Mouse (Mus musculus): ENCODE results near the gene Anapc1. TPM values are rescaled to one million over a fixed set of nuclear protein-coding genes. Genes with fewer than 3 reads are reported as not detected.
"Not testable (repeated sequence)": the region's sequence is repeated elsewhere in the genome, so short reads cannot be mapped to it uniquely, and the experiment has no call there.

The Anapc1 gene
- polyA plus RNA-seq, 1 experiment = 40.3 TPM

- DNase-seq (ENCODE audit: low spot score) = no peak
Measured at GRCm38 (mm10) chr2:128697047-128697446, 9.9 kb upstream of the Anapc1 start.

- DNase-seq (ENCODE audit: low spot score) = no peak
Measured at GRCm38 (mm10) chr2:128696426-128696825, 9.2 kb upstream of the Anapc1 start.

- DNase-seq (ENCODE audit: low spot score) = no peak
Measured at GRCm38 (mm10) chr2:128694548-128694947, 7.4 kb upstream of the Anapc1 start.

- not testable (repeated sequence) for DNase-seq (ENCODE audit: low spot score)
Measured at GRCm38 (mm10) chr2:128693828-128694227, 6.6 kb upstream of the Anapc1 start.

GRCm38 (mm10) chr2:128693236-128693635, 6.0 kb upstream of the Anapc1 start:
- no peak for DNase-seq (ENCODE audit: low spot score)

- no peak for DNase-seq (ENCODE audit: low spot score)
Measured at GRCm38 (mm10) chr2:128692771-128693170, 5.6 kb upstream of the Anapc1 start.

GRCm38 (mm10) chr2:128692336-128692735, 5.1 kb upstream of the Anapc1 start:
- no peak for DNase-seq (ENCODE audit: low spot score)

- DNase-seq (ENCODE audit: low spot score) = no peak
Measured at GRCm38 (mm10) chr2:128687558-128688120, 448 bp upstream of the Anapc1 start.

- no peak for DNase-seq (ENCODE audit: low spot score)
Measured at GRCm38 (mm10) chr2:128680661-128681060, 6.5 kb downstream of the Anapc1 start.

- DNase-seq (ENCODE audit: low spot score) = no peak
Measured at GRCm38 (mm10) chr2:128620578-128620977, 66.6 kb downstream of the Anapc1 start.

GRCm38 (mm10) chr2:128615366-128615765, 71.8 kb downstream of the Anapc1 start:
- no peak for DNase-seq (ENCODE audit: low spot score)

- DNase-seq (ENCODE audit: low spot score) = no peak
Measured at GRCm38 (mm10) chr2:128613365-128613764, 73.8 kb downstream of the Anapc1 start.

- DNase-seq (ENCODE audit: low spot score) = no peak
Measured at GRCm38 (mm10) chr2:128612275-128612674, 74.9 kb downstream of the Anapc1 start.

- no peak for DNase-seq (ENCODE audit: low spot score)
Measured at GRCm38 (mm10) chr2:128611178-128611577, 76.0 kb downstream of the Anapc1 start.

- DNase-seq (ENCODE audit: low spot score) = no peak
Measured at GRCm38 (mm10) chr2:128609286-128609685, 77.9 kb downstream of the Anapc1 start.

GRCm38 (mm10) chr2:128601534-128601933, 85.7 kb downstream of the Anapc1 start:
- DNase-seq (ENCODE audit: low spot score) = no peak

GRCm38 (mm10) chr2:128592301-128592700, 94.9 kb downstream of the Anapc1 start:
- no peak for DNase-seq (ENCODE audit: low spot score)

- DNase-seq (ENCODE audit: low spot score) = no peak
Measured at GRCm38 (mm10) chr2:128590909-128591308, 96.3 kb downstream of the Anapc1 start, which contains the start of gene Spdye4c. Gene Spdye4c, plus strand, starts transcription at chr2:128591209.

- no peak for DNase-seq (ENCODE audit: low spot score)
Measured at GRCm38 (mm10) chr2:128582881-128583280, 104.3 kb downstream of the Anapc1 start.

GRCm38 (mm10) chr2:128572726-128573624, 114.2 kb downstream of the Anapc1 start:
- DNase-seq (ENCODE audit: low spot score) = peak; percentile 37

GRCm38 (mm10) chr2:128571001-128571400, 116.2 kb downstream of the Anapc1 start:
- DNase-seq (ENCODE audit: low spot score) = no peak

- no peak for DNase-seq (ENCODE audit: low spot score)
Measured at GRCm38 (mm10) chr2:128568490-128568889, 118.7 kb downstream of the Anapc1 start.

- no peak for DNase-seq (ENCODE audit: low spot score)
Measured at GRCm38 (mm10) chr2:128568018-128568417, 119.2 kb downstream of the Anapc1 start.

Measured in urinary bladder, adult 2 months (tissue).